9 mouse cellular contexts compared by ENCODE assay signal in genomic region chr5:107150555-107151312, GRCm38 (mm10).
A peak's percentile ranks its signal among the peaks of the same experiment; 100 is the strongest.
DNase-seq lines count a peak whose midpoint lies in the region; ATAC-seq lines count a peak whose summit lies in the region.
"Had no signal": no experiment of that assay in that cellular context is flagged by ENCODE, and none has a peak within 500 bp of the region (broad histone marks: within the 10 kb centered on the region; RNA-seq: fewer than 3 reads in every experiment).

No protein-coding gene starts in this region.

- H3K4me2 ChIP-seq in kidney, embryonic 16.5 days (replicated peaks; ENCODE audit: low read depth, low read length): no peak overlapping the region
- H3K4me2 ChIP-seq in embryonic facial prominence, embryonic 13.5 days: peak overlapping the region; percentile 2; the same call in 1 of the 2 replicates
- no peak overlapping the region for H3K4me2 ChIP-seq in limb, embryonic 11.5 days (ENCODE audit: low read depth, severe bottlenecking)

- H3K27ac ChIP-seq in kidney, embryonic 16.5 days (ENCODE audit: low read length): 0 out of 2 replicates have a peak overlapping the region, but pooled peaks have one; percentile 17
- H3K27ac ChIP-seq in embryonic facial prominence, embryonic 13.5 days: peak overlapping the region; percentile 68
- peak overlapping the region; percentile 61; the same call in 1 of the 2 replicates for H3K27ac ChIP-seq in limb, embryonic 11.5 days (replicated peaks; ENCODE audit: low read depth, low read length)
- H3K27ac ChIP-seq: macrophage had no signal

- DNase-seq in kidney, adult 8-10 months: no peak
- DNase-seq in gastrocnemius, postnatal 14 days: peak; percentile 69
- DNase-seq in limb, embryonic 11.5 days (ENCODE audit: low spot score): no peak
- DNase-seq in ovary, adult 18-20 months (ENCODE audit: low spot score): no peak
- DNase-seq: thymus, adult 18-20 months had no signal

- 47% methylated on average over 9 of the region's 9 CpGs for WGBS in kidney, embryonic 16.5 days
- 40% methylated on average over 9 of the region's 9 CpGs for WGBS in embryonic facial prominence, embryonic 13.5 days
- 64% methylated on average over 9 of the region's 9 CpGs for WGBS in limb, embryonic 11.5 days

- H3K36me3 ChIP-seq in kidney, embryonic 16.5 days (ENCODE audit: insufficient read depth, low read length): no peaks in the 10 kb centered on the region; the same call in 1 of the 2 replicates
- H3K36me3 ChIP-seq in embryonic facial prominence, embryonic 13.5 days: peaks cover 18% of the 10 kb centered on the region
- no peaks in the 10 kb centered on the region for H3K36me3 ChIP-seq in limb, embryonic 11.5 days (ENCODE audit: control insufficient read depth, insufficient read depth, low read length)

- intact Hi-C loops in gastrocnemius, postnatal 14 days (cut with DNase I; ENCODE audit: low total_unique reads): no loop called here

- peak; percentile 47; the same call in 1 of the 2 replicates for ATAC-seq in kidney, embryonic 16.5 days (ENCODE audit: low FRiP score, low TSS enrichment)
- no peak for ATAC-seq in embryonic facial prominence, embryonic 13.5 days (ENCODE audit: insufficient number of reproducible peaks, insufficient read depth, low FRiP score, low TSS enrichment, low read depth)
- ATAC-seq in limb, embryonic 11.5 days (ENCODE audit: insufficient number of reproducible peaks, low FRiP score, low TSS enrichment, low read depth): peak; percentile 46; the same call in 1 of the 2 replicates
- no peak for ATAC-seq in CD4-positive, CD25-positive, alpha-beta regulatory T cell, adult 4 months

- no peak overlapping the region for H3K4me3 ChIP-seq in kidney, embryonic 16.5 days (ENCODE audit: low read length)
- H3K4me3 ChIP-seq in embryonic facial prominence, embryonic 13.5 days: no peak overlapping the region
- no peak overlapping the region for H3K4me3 ChIP-seq in limb, embryonic 11.5 days (ENCODE audit: low read depth, low read length)

- H3K9ac ChIP-seq in kidney, embryonic 16.5 days (replicated peaks; ENCODE audit: low read length): no peak overlapping the region
- H3K9ac ChIP-seq in embryonic facial prominence, embryonic 13.5 days: peak overlapping the region; percentile 32; the same call in 1 of the 2 replicates
- no peak overlapping the region; the same call in 1 of the 2 replicates for H3K9ac ChIP-seq in limb, embryonic 11.5 days (ENCODE audit: low read length)

- H3K9me3 ChIP-seq in kidney, embryonic 16.5 days (ENCODE audit: low read length): no peaks in the 10 kb centered on the region
- no peaks in the 10 kb centered on the region for H3K9me3 ChIP-seq in embryonic facial prominence, embryonic 13.5 days
- no peaks in the 10 kb centered on the region for H3K9me3 ChIP-seq in limb, embryonic 11.5 days (ENCODE audit: control insufficient read depth, low read length)

- H3K4me1 ChIP-seq in kidney, embryonic 16.5 days (ENCODE audit: insufficient read depth, low read length): peaks cover 31% of the 10 kb centered on the region
- peaks cover 65% of the 10 kb centered on the region for H3K4me1 ChIP-seq in embryonic facial prominence, embryonic 13.5 days
- peaks cover 20% of the 10 kb centered on the region for H3K4me1 ChIP-seq in limb, embryonic 11.5 days (ENCODE audit: control insufficient read depth, insufficient read depth, low read length)

- H3K27me3 ChIP-seq in kidney, embryonic 16.5 days (ENCODE audit: insufficient read depth, low read length): no peaks in the 10 kb centered on the region
- H3K27me3 ChIP-seq in embryonic facial prominence, embryonic 13.5 days: no peaks in the 10 kb centered on the region
- no peaks in the 10 kb centered on the region for H3K27me3 ChIP-seq in limb, embryonic 11.5 days (ENCODE audit: control insufficient read depth, insufficient read depth, low read length)

Comparison
In these comparisons a context has a peak if more than half of its experiments do, and no peak if none do; other contexts are left out.
1. ATAC-seq: peak in kidney, embryonic 16.5 days (single experiment) and limb, embryonic 11.5 days (single experiment); none in embryonic facial prominence, embryonic 13.5 days (single experiment) and CD4-positive, CD25-positive, alpha-beta regulatory T cell, adult 4 months (single experiment).
2. H3K27ac ChIP-seq: peak in every context shown above with its lines; median percentile 68 in embryonic facial prominence, embryonic 13.5 days; 61 in limb, embryonic 11.5 days; 17 in kidney, embryonic 16.5 days.